Mouse (Mus musculus): Measurements from ENCODE around the gene Pdhx. TPM values are rescaled to one million over a fixed set of nuclear protein-coding genes. Genes with fewer than 3 reads are reported as not detected.

The Pdhx gene
- total RNA-seq, 2 experiments from 2014 or later = 63.9 to 79.0 TPM

DNA sequence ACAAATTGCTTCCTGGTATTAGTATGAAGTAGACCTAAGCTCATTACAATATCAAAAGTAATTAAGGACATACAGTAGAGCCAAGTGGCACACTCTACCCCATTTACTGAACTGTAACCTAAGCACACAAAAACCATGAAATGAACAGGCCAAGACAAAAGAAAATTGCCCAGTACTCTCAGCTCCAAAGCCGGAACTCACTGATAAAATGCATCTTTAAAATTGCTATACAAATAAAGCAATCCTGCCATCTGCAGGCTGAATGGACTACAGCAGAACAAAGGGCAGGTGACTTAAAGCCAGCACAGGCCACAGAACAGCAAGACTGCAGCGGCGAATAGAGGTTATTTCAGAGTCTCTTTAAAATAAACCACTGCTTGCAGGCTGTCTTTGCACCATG lies 10.4 kb downstream of the Pdhx start:
- DNase-seq = peak; percentile 22

DNA sequence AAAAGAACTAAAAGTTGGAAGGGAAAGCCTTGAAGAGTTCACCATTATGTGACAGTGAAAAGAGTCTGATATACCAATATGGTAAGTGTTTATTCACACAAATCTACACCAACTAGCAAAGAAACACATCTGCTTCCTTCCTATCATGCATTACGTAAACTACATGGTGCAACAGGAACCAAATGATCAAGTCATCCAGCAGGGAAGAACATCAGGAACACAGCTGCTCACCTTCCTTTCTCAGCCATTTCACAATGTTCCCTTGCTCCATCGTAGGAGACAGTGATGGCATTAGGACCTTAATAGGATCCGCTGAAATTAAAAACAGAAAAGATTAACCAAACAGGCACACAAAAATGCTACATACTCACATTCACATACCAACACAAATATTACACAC lies 15.0 kb downstream of the Pdhx start:
- no peak for DNase-seq

DNA sequence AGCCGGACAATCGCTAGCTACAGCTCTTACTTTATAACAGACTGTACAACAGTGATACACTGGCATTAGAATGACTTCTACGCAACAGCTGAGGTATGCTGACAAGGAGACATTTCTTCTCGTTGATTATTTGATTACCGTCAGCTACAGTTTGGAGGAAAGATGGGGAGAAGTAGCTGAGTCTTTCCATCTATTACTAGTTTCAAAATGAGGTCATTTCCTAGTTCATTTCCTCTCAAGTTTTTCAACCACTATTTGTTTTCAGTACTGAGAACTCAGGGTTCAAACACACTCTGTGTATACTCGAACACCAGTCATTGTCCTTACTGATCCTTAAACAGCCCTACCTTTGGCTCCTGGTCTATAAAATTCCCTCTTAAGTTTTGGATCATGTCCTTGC lies 17.5 kb downstream of the Pdhx start:
- no peak for DNase-seq

- DNase-seq = no peak
Observed at GRCm38 (mm10) chr2:103051937-103052893, 21.1 kb downstream of the Pdhx start.

GRCm38 (mm10) chr2:103045286-103045685 lies 28.0 kb downstream of the Pdhx start:
- no peak for DNase-seq

DNA sequence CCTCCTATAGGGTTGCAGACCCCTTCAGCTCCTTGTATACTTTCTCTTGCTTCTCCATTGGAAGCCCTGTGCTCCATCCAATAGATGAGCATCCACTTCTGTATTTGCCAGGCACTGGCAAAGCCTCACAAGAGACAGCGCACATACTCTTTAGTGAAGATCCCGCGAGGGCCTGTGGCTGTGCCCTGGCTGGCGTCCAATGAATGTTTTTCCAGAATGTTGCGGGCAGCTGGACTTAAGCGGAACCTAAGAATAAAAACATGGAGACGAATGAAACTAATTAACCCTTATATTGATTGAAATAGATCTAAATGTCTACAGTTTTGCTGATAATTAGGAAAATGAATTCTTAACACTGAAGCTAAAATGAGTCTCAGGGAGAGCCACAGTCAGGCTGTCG lies 32.4 kb downstream of the Pdhx start:
- peak; percentile 37 for DNase-seq

- no peak for DNase-seq
Observed at GRCm38 (mm10) chr2:103037831-103038230, 35.5 kb downstream of the Pdhx start.

DNA sequence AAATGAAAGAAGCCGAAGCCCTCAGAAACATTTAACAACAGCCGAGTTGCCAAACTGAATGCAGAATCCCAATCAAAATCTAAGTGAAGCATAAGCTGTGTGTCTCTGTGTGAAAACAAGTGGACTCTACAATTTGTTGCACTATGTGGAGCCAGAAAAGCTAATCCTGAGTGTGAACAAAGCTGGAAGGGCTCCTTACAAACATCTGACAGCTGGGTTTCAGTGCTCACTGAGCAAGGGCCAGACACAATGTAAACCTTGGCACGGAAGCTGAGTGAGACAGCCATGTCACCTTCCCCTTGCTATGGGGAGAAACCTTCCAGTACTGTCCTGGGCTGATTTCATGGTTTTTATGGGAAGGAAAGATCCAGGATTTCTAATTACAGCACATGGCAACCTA lies 50.6 kb downstream of the Pdhx start:
- DNase-seq = no peak

- DNase-seq = no peak
Observed at GRCm38 (mm10) chr2:103020191-103020987, 52.9 kb downstream of the Pdhx start.

DNA sequence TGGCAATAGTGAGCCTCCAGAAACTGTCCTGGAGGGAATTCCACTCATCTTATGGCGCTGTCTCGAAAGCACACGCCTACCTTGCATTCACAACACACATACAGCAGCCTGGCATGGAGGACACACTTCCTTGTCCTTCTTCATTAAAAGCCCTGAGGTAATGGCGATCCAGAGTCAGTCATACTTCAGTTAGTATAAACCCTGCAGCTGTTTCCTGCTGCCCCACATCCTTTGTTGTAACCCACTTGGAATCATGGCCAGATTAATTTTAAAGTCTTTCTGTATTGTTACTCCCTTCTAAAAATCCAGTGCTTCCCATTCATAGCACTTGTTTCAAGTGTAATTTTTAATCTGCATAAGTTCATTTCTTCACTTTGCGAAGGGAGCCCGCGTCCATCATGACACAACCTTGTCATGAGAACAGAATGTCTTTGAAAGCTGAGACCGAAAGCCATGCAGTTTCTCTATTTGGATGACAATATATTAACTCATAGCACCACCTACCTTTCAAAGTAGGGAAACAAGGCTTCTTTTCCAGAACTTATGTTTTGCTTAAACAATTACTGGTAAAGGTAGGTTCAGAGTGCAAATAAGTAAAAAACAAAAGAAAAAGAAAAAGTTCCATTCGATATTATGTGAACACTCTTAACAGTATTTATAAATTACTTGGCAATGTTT lies 54.4 kb downstream of the Pdhx start:
- DNase-seq = no peak

DNA sequence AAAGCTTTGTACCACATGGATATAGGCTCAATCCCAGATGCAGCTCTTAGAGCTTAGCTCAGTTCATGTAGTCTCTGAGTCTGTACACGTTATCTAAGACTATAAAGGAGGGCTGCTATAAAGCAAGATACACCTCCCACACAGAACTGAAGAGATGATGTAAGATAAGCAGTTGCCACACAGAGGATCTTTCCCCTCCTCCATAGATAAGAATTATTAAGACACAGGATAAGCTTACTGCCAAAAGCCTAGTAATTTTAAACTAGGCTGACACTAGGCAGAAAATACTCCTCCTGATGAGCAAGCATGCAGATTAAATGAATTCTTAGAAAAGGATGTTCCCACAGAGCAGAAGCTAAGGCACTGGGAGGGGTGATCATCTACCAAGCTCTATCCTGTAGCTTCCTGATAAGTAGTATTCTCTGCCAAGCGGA lies 55.9 kb downstream of the Pdhx start:
- DNase-seq = no peak

- DNase-seq = no peak
Observed at GRCm38 (mm10) chr2:103016089-103016488, 57.2 kb downstream of the Pdhx start.

DNA sequence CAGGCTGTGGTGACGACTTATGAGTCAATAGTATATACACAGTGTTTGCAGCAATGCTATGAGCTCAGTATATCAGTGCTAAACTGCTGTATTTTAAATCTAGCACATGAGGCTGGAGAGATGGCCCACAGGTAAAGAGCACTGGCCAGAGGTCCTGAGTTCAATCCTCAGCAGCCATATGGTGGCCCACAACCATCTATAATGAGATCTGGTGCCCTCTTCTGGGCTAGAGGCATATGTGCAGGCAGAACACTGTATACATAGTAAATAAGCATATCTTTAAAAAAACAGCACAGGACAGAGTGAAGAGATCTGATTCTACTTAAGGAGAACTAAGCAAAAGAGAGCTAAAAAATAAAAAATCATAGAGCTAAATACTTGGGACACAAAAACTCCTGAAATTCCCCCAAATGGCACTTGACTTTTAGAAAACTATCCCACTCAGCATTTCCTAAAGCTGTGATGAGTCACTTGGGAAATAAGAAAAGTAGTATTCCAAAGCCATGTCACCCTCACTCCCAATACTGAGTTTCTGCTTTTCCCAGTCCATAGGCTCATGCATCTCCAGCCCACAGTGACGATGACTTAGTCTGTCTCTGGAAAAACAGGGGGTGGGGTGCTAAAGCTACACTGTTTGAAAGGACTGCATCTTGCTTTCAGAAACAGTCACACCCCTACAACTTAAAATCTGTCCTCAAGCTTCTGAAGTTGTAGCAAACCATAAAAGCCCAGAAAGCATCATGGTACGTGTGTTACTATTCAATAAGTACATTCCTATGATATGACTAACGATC lies 60.3 kb downstream of the Pdhx start:
- DNase-seq = no peak

DNA sequence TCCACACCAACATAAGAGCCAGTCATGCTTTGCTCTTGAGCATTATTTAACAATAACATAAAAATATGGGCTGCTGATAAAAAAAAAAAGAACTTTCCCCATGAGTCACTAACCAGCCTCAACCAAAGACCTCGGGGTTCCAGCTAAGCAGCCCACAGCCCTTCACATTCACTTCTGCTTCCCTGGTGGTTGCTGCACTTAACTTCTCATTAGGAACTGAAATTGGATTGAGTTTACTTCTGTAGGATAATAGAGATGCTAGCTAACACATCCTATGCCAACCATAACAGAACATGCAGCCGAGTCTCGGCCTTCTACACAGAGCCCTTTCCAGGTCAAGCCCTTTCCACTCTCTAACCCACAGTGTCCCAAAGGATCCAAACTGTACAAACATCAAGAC lies 65.1 kb downstream of the Pdhx start:
- DNase-seq = no peak

- no peak for DNase-seq
Observed at GRCm38 (mm10) chr2:103004599-103004998, 68.7 kb downstream of the Pdhx start.

GRCm38 (mm10) chr2:102999153-102999575 lies 74.1 kb downstream of the Pdhx start:
- DNase-seq = no peak

DNA sequence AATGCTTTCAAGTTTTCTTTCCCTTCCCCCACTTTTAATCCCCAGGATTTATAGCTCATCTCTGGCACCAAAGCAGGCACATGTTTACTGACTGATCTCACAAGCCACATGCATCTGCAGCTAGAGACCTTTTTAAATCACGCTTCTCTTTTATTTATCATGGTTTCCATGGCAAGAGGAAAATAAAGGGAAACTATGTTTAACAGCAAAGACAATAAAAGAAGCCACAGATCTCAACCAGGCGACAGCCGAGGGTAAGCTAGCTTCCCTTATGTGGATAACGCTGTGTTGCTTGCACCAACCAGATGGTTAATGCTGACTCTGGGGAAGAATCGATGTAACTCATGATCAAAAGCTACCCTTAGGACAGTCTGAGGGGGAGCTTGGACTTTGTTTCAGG lies 75.0 kb downstream of the Pdhx start:
- no peak for DNase-seq

GRCm38 (mm10) chr2:102997874-102998273 lies 75.4 kb downstream of the Pdhx start:
- DNase-seq = no peak

DNA sequence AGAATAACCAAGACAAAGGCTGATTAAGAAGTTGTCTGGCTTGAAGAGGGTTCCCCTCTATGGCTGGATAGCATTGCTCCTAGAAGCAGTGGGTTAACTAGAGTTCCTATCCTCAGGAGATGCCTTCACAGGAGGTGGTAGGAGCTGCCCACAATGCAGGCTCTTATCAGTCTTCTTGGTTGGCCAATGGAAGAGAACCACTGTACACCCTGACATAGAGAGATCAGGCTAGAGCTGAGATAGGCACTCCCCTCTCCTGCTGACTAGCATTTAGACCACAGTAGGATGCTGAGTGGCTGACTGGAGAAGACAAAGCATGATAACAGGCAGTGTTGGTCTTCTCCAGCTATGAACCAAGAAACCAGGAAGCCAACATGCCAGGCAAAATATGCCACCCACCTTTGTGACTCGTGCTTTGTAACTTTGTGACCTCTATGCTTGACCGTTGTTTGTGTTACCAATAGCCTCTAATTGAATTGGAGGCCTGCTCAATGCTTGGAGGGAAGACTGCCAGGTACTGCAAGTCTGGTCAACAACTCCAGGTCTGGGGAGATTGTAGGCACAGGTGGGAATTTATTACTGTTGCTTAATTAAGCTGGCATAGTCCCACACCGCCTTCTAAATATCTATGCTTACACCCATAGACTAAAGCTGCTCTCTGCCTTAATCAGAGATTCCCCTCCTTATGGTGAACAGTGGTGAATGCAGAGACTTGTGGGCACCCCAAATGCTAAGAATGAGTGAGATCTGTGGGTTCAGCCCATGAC lies 79.3 kb downstream of the Pdhx start:
- no peak for DNase-seq

GRCm38 (mm10) chr2:102992405-102992804 lies 80.9 kb downstream of the Pdhx start:
- DNase-seq = no peak

DNA sequence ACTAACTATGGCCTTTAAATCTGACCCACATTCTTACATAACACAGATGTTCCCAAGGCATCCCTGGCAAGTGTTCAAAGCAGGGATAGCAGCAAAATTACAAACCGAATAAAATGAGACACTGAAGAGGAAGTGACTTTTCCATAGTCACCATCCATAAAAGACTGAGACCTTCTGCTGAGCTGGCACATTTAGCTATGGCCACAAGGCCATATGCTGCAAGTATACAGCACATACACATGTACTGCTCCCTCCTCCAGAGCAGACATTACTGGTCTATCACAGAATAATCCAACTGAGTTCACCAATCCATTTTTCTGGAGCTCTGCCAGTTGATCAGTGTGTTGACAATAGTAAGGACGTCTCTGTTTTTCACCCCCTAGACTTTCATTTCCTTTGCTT lies 83.0 kb downstream of the Pdhx start:
- no peak for DNase-seq

All from gastrocnemius, postnatal 10 days (tissue).